Mouse (Mus musculus): ENCODE measurements around the gene Myo1e.

Gene Myo1e

DNA sequence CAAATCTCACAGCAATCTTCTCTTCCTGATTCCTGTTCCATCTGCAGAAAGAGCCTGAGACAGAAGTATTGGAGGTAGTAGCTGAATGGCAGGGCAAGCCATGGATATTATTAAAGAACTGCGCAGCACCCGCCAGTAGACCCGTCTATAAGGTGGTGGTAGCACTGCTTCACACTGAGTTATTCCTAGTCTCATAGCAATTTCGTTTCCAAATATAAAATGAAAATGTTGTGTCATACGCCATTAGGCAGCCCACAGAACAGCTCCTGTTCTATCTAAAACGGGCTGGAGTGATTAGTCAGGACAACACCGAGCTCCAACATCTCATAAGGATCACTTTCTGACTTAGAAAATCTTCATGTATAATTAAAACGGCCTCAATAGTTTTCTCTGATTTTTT lies 157.6 kb downstream of the Myo1e start:
- DNase-seq (ENCODE audit: low spot score in 2 of 2), result no peak

GRCm38 (mm10) chr9:70365915-70366314 lies 158.8 kb downstream of the Myo1e start:
- no peak for DNase-seq (ENCODE audit: low spot score in 2 of 2)

DNA sequence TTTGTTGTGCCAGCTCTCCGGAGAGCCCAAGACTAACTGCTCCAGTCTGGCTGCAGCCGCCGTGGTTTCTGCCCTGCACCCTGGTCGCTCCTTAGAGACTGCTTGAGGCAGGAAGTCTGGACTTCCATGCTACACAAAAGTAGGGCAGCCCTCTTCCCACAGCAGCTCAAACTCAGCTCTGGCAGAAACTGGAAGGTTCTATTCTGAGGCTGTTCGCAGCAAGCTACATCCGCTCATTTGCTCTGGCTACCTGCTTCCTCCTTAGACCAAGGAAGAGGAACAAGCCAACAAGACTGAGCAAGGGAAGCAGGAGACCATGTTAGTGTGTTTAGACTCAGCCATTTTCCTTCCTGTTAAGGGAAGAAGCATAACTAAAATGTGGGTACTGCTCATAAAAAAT lies 159.7 kb downstream of the Myo1e start:
- DNase-seq (ENCODE audit: low spot score in 2 of 2), result no peak

DNA sequence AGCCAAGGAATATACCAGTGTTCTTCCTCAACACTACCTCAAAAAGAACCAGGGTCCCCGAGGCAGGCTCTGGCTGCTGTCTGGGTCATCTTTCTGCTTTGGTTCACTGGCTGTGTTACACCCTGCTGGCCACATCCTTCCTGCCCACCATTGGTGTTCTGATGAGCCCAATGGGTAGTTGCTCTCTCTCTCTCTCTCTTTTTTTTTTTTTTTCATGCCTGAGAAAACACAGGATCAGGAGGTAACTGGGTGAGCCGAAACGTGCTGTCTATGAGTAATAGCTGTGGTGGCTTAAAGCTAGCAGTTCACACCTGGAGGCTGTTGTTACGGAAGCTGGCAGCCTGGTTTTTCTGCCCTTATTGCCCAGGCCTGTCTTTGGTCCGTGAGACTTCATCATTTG lies 164.5 kb downstream of the Myo1e start:
- peak; percentile 64 to 75 for DNase-seq (ENCODE audit: low spot score in 2 of 2)

GRCm38 (mm10) chr9:70379502-70380467 lies 172.6 kb downstream of the Myo1e start:
- no peak for DNase-seq (ENCODE audit: low spot score in 2 of 2)

DNA sequence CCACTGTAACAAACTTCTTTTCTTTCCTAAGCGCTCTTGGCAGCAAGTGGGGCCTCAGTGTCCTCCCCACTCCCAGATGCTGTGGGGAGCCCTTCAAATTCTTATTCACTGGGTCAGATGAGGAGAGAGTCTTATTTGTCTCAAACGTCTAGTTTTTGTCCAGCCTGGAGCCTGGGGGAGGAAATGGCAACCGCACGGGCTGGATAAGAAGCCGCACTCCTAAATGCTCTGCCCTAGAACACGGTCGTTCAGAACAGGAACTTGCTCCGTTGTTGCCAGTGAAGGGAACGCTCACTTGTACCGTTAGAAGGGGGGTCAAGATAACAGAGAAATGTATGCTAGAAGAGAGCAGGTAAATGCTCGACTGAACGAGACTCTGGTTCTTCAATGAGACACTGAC lies 174.9 kb downstream of the Myo1e start:
- no peak for DNase-seq (ENCODE audit: low spot score in 2 of 2)

GRCm38 (mm10) chr9:70383750-70384149 lies 176.6 kb downstream of the Myo1e start:
- no peak for DNase-seq (ENCODE audit: low spot score in 2 of 2)

GRCm38 (mm10) chr9:70384494-70384893 lies 177.3 kb downstream of the Myo1e start:
- DNase-seq (ENCODE audit: low spot score in 2 of 2), result no peak

DNA sequence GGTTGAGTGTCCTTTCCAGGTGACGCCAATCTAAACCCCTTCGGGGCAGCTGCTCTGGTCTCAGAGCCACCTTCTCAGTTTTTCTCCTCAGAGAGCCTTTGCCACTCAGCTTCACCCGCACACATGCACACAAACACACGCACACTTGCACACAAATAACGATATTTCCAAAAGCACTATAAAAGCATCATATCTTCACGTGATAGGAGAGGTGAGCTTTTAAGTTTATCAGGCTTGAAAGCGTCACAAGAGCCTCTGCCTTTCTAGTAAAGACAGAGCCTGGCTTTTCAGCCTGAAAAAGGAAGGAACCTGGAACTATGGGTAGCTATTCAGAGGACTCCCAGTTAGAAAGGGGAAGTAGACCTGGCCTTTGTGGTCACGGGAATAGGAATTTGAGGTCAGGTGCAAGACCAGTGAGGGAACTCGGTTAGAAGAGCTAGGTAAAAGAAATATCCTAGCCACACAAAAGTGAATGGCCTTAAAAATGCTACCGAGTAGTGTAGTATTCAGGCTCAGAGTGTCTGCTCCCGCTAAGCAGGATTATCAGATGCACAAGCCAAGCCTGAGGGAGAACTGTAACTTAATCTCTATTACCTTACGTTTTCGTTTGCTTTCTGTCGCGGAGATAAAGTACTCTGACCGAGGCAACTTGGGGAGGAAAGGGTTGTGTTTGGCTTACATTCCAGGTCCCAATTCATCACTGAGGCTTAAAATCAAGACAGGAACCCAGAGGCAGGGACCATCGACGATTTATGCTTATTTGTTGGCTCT lies 178.0 kb downstream of the Myo1e start:
- no peak for DNase-seq (ENCODE audit: low spot score in 2 of 2)

DNA sequence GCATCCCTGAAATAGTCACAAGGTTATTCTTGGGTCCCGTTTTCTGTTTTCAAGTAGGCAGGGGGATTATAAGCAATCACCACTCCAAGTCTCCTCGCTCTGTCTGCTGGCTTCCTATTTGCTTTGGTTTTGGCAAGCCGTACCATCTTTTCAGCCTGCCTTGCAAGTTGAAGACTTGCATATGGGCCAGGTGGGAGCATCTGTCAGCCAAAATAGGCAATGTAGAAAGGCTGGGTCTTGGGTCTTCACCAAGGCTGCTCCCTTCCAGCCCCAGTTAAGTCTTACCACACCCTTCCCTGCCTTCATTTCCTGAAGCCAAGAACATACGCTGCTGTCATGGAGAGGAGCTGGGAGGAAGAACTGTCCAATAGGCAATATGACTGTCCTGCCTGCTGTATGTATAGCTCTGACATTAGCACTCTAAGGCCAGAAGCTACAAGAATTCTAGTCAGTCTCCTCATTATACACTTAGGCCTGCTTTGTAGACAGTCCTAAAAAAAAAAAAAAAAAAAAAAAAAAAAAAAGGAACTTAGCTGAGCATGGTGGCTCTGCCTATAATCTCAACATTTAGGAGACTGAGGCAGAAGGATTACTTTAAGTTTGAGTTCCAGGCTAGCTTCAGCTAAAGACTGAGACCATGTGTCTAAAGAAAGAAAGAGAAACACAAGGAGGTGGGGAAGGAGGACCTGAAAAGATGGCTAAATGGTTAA lies 180.4 kb downstream of the Myo1e start:
- DNase-seq (ENCODE audit: low spot score in 2 of 2), result no peak

- no peak for DNase-seq (ENCODE audit: low spot score in 2 of 2)
These were observed 182.4 kb downstream of the Myo1e start for GRCm38 (mm10) chr9:70389548-70389947.

DNA sequence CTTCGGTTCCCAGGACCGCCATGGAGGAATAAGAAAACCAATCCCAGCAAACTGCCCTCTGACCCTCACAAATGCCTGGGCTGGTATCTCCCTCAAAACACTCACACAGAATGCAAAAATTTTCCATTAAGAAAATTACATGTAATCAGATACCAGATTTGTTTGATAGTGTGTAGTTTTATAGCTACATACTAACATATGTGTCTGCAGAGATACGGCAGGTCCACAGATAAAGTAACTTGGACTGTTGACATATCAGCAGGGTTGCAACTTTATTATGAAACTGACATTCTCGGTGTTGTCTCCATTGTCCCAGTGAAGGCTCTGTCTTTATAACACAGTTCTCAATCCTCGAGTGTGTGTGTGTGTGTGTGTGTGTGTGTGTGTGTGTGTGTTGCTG lies 183.9 kb downstream of the Myo1e start:
- no peak for DNase-seq (ENCODE audit: low spot score in 2 of 2)

GRCm38 (mm10) chr9:70391660-70392562 lies 184.8 kb downstream of the Myo1e start:
- DNase-seq (ENCODE audit: low spot score in 2 of 2), result no peak

DNA sequence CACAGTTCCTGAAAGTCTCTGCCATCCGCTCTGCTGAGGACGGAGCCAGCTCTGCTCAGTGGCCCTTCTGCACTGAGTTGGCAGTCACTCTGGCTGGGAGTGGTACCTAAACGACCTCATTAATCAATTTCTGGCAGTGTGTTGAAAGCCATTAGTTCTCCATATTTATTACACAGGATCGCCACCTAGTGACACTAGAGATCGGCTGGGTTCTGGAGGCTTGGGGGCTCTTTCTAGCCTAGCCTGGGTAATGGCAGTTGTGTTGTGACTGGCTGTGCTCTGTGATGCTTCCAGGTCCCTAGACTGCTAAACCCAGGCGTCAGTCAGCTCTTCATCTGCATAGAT lies 185.4 kb downstream of the Myo1e start:
- peak in 1 of 2 experiments; percentile 13 for DNase-seq (ENCODE audit: low spot score in 2 of 2)

GRCm38 (mm10) chr9:70395617-70396016 lies 188.5 kb downstream of the Myo1e start:
- no peak for DNase-seq (ENCODE audit: low spot score in 2 of 2)

DNA sequence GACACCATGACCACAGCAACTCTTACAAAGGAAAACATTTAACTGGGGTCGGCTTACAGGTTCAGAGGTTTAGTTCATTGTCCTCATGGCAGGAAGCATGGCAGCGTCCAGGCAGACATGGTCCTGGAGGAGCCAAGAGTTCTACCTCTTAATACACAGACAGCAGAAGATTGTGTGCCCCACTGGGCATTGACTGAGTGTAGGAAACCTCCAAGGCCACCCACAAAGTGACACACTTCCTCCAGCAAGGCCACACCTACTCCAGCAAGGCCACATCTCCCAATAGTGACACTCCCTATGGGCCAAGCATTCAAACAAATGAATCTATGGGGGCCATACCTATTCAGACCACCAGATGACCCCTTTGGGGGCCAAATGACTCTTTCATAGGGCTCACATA lies 188.9 kb downstream of the Myo1e start:
- no peak for DNase-seq (ENCODE audit: low spot score in 2 of 2)

- DNase-seq (ENCODE audit: low spot score in 2 of 2), result no peak
These were observed 194.9 kb downstream of the Myo1e start for GRCm38 (mm10) chr9:70401937-70402539.

DNA sequence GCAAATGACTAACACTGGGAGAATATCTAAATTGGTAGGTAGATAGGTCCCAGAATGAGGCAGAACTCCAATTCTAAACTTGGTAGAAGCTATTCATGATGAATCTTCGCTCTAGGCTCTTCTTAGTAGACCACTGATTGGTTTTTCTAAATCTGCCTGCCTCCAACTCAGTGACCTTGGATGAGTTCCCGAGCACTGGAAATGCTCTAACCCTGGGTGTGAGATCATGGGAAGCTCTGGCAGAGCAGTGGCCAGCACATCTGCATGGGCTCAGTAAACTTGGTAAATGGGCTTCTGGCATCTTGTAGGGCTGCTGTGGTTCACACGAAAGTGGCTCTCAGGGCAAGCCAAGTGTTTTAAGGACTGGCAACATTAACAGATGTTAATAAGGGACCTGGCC lies 199.4 kb downstream of the Myo1e start:
- DNase-seq (ENCODE audit: low spot score in 2 of 2), result no peak

GRCm38 (mm10) chr9:70408791-70409190 lies 201.6 kb downstream of the Myo1e start:
- DNase-seq (ENCODE audit: low spot score in 2 of 2), result no peak

DNA sequence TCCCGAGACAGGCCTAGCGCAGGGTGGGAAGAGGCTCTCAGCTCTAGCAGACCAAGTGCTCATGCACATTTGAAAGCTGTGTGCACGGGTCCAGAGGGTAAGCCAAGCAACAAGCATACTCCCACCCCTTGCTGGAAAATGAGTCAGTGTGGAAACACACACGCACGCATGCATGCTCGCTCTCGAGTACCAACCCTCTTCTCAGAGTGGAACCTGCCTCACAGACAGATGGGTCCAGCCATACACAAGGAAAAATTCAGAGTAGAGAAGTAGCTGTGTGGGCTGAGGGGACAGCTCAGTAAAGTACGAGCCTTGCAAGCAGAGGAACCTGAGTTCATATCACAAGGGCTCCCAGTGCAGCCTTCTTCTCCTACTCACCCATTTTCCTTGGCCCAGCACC lies 202.6 kb downstream of the Myo1e start:
- no peak for DNase-seq (ENCODE audit: low spot score in 2 of 2)

GRCm38 (mm10) chr9:70410668-70411067 lies 203.5 kb downstream of the Myo1e start:
- no peak for DNase-seq (ENCODE audit: low spot score in 2 of 2)
